In the genomic region with DNA sequence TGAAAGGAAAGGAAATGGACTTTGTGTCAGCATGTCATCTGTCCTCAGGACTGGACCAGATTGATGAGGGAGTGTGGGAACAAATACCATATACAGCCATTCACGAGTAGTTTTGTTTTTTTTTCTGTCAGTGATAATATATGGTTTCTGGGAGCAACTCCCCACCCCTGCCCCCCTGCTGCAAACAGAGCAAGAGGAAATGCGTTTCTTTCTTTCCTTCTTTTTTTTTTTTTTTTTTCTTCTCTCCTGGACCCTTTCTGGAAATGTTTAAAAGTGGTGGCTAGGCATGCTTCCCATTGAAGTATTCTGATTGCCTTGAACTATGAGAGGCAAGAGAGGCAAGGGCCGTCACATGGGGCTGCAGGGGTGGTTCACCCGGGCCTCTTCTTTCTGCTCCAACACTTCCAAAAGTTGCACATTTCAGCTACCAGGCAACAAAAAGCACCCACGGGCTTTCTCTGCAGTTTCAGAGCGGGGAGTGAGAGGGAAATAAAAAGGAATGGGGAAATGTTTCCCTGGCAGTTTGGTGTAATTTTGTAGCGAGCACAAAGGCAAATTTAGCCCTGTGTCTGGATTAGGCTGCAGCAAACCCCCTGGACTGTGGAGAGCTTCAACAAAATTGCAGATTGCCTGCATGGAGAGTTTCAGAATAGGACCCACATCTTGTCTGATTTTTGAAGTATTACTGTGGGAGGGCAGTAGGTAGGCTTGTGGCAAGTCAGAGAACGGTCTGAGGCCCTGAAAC, we compare ENCODE assay signal across 9 mouse cellular contexts. TPM values are rescaled to one million over a fixed set of nuclear protein-coding genes. Genes with fewer than 3 reads are reported as not detected.
DNase-seq lines count a peak whose midpoint lies in the region; ATAC-seq and TF ChIP-seq lines count a peak whose summit lies in the region.
"Had no signal": no experiment of that assay in that cellular context is flagged by ENCODE, and none has a peak within 500 bp of the region (broad histone marks: within the 10 kb centered on the region; RNA-seq: fewer than 3 reads in every experiment).

No protein-coding gene starts in this region.

- peak overlapping the region; percentile 80 for H3K4me3 ChIP-seq in neural tube, embryonic 11.5 days (ENCODE audit: low read depth, low read length)
- peak overlapping the region; percentile 79 for H3K4me3 ChIP-seq in limb, embryonic 14.5 days (replicated peaks; ENCODE audit: low read length)

- H3K27me3 ChIP-seq in neural tube, embryonic 11.5 days (ENCODE audit: control insufficient read depth, insufficient read depth, low read length) = no peaks in the 10 kb centered on the region
- H3K27me3 ChIP-seq in limb, embryonic 14.5 days (ENCODE audit: control insufficient read depth, insufficient read depth, low read length) = peaks cover 7% of the 10 kb centered on the region; the same call in 1 of the 2 replicates

- H3K9me3 ChIP-seq in neural tube, embryonic 11.5 days (ENCODE audit: control insufficient read depth, low read length) = no peaks in the 10 kb centered on the region
- no peaks in the 10 kb centered on the region for H3K9me3 ChIP-seq in limb, embryonic 14.5 days (ENCODE audit: control insufficient read depth, low read length)

- ATAC-seq in neural tube, embryonic 11.5 days (ENCODE audit: insufficient read depth, low FRiP score, low TSS enrichment) = no peak
- no peak for ATAC-seq in limb, embryonic 14.5 days (ENCODE audit: low FRiP score, low read depth)
- no peak for ATAC-seq in megakaryocyte, adult 5-6 weeks (ENCODE audit: poor library complexity, severe bottlenecking)

- 20% methylated on average over 8 of the region's 8 CpGs for WGBS in neural tube, embryonic 11.5 days
- 23% methylated on average over 8 of the region's 8 CpGs for WGBS in limb, embryonic 14.5 days

- peaks cover 12% of the 10 kb centered on the region; the same call in 1 of the 2 replicates for H3K4me1 ChIP-seq in neural tube, embryonic 11.5 days (ENCODE audit: control insufficient read depth, insufficient read depth, low read length)
- H3K4me1 ChIP-seq in limb, embryonic 14.5 days (ENCODE audit: control insufficient read depth, insufficient read depth, low read length) = peaks cover 16% of the 10 kb centered on the region

- no peak for TF ChIP-seq POLR2A in limb, embryonic 14.5 days (IDR thresholded peaks at IDR 0.05; ENCODE audit: borderline replicate concordance, extremely low read depth, insufficient read depth, insufficient read length)

- no peaks in the 10 kb centered on the region for H3K36me3 ChIP-seq in neural tube, embryonic 11.5 days (ENCODE audit: control insufficient read depth, insufficient read depth, low read length)
- H3K36me3 ChIP-seq in limb, embryonic 14.5 days (ENCODE audit: control insufficient read depth, insufficient read depth, low read length) = no peaks in the 10 kb centered on the region

- peak overlapping the region; percentile 70 for H3K4me2 ChIP-seq in neural tube, embryonic 11.5 days (ENCODE audit: low read depth)
- H3K4me2 ChIP-seq in limb, embryonic 14.5 days (replicated peaks; ENCODE audit: low read depth, low read length, severe bottlenecking) = peak overlapping the region; percentile 92

- peak; percentile 28 for DNase-seq in cerebellum, adult 9-11 months
- no peak for DNase-seq in cerebellum, adult 18-20 months
- DNase-seq in neural tube, embryonic 11.5 days (ENCODE audit: low spot score) = no peak
- no peak for DNase-seq in neural tube, embryonic 10.5 days (ENCODE audit: extremely low spot score, low spot score)
- DNase-seq in limb, embryonic 14.5 days (ENCODE audit: low spot score) = no peak
- DNase-seq in B cell, adult 2 months = no peak
- DNase-seq in spleen, adult 12 weeks (ENCODE audit: low spot score) = no peak
- DNase-seq: retina, postnatal 1 day had no signal

- H3K9ac ChIP-seq in neural tube, embryonic 11.5 days (ENCODE audit: low read length) = no peak overlapping the region
- peak overlapping the region; percentile 77; the same call in 1 of the 2 replicates for H3K9ac ChIP-seq in limb, embryonic 14.5 days (ENCODE audit: low read depth, low read length, severe bottlenecking)

- H3K27ac ChIP-seq in neural tube, embryonic 11.5 days (ENCODE audit: low read depth, low read length) = no peak overlapping the region
- H3K27ac ChIP-seq in limb, embryonic 14.5 days (replicated peaks; ENCODE audit: low read depth, low read length) = no peak overlapping the region

RNA-seq across cellular contexts. Expression of gene Tspan5, which starts 2.2 kb away (rescaled TPM):
- 71.6 and 79.2 TPM in 2 replicates for polyA plus RNA-seq in neural tube, embryonic 11.5 days (2014; fragmentation: Nextera tagmentation; extraction: Ambion mirVana)
- 38.8 and 43.9 TPM in 2 replicates for polyA plus RNA-seq in limb, embryonic 14.5 days (2012; rRNA removed)
- 44.8 and 50.0 TPM in 2 replicates for polyA plus RNA-seq in limb, embryonic 14.5 days (2014; fragmentation: Nextera tagmentation; extraction: Ambion mirVana)
- 24.4 TPM in 2 replicates for total RNA-seq in megakaryocyte, adult 5-6 weeks (2015)
- total RNA-seq in megakaryocyte, adult 5-6 weeks (2017) = 30.8 and 39.0 TPM in 2 replicates
